Mouse (Mus musculus) kidney, postnatal 0 days (tissue): Measurements from ENCODE around the gene Tmem181a. TPM values are rescaled to one million over a fixed set of nuclear protein-coding genes. Genes with fewer than 3 reads are reported as not detected.
A peak's percentile ranks its signal among the peaks of the same experiment; 100 is the strongest.
"Not testable (repeated sequence)": the region's sequence is repeated elsewhere in the genome, so short reads cannot be mapped to it uniquely, and the experiment has no call there.

Source experiments
- ATAC-seq: fragments of 200-750 bp; cut with Nextera tagmentation; replicated peaks from 2 replicates; pipeline ENCODE4 v1.8.0; 2017; ENCODE audit warnings: low read depth, moderate number of reproducible peaks, moderate TSS enrichment, moderate library complexity; ENCODE audit not compliant: low FRiP score
- DNase-seq: peaks from one replicate; pipeline ENCODE4 v3.0.0-alpha.2; 2016; ENCODE audit warnings: low spot score
- H3K27ac ChIP-seq: fragments of 300-500 bp; sonication (generic); 2 replicates; pipeline ENCODE4 v1.5.1; 2014; ENCODE audit warnings: mild to moderate bottlenecking
- H3K27me3 ChIP-seq: fragments of 300-500 bp; sonication (generic); 2 replicates; pipeline ENCODE4 v1.6.1; 2014; ENCODE audit warnings: low read length, mixed read lengths; ENCODE audit not compliant: insufficient read depth
- H3K36me3 ChIP-seq: fragments of 300-500 bp; sonication (generic); 2 replicates; pipeline ENCODE4 v1.6.1; 2014; ENCODE audit warnings: low read length, mixed read lengths; ENCODE audit not compliant: insufficient read depth
- H3K4me1 ChIP-seq: fragments of 300-500 bp; sonication (generic); replicated peaks from 2 replicates; pipeline ENCODE4 v1.6.1; 2014; ENCODE audit warnings: antibody characterized with exemption, low read length, mixed read lengths; ENCODE audit not compliant: insufficient read depth
- H3K4me2 ChIP-seq: fragments of 300-500 bp; sonication (generic); 2 replicates; pipeline ENCODE4 v1.6.1; 2014; ENCODE audit warnings: mild to moderate bottlenecking, low read length, moderate library complexity, mixed read lengths
- H3K4me3 ChIP-seq: fragments of 300-500 bp; sonication (generic); replicated peaks from 2 replicates; pipeline ENCODE4 v1.5.1; 2014; ENCODE audit warnings: low read depth, low read length
- H3K9ac ChIP-seq: fragments of 300-500 bp; sonication (generic); 2 replicates; pipeline ENCODE4 v1.6.1; 2014; ENCODE audit warnings: low read depth, low read length
- H3K9me3 ChIP-seq: fragments of 300-500 bp; sonication (generic); replicated peaks from 2 replicates; pipeline ENCODE4 v1.6.1; 2016; ENCODE audit warnings: low read length, inconsistent platforms, mixed read lengths
- WGBS: fragments of 180-500 bp; shearing (Covaris S2); extraction: QIAGEN DNeasy Blood & Tissue Kit; methylation state at CpG from one replicate; pipeline ENCODE4 v1.1.7; 2014; 5-methylcytosine and 5-hydroxymethylcytosine counted together
- polyA plus RNA-seq: library from polyadenylated mRNA; unstranded; fragments of >200 nt; fragmentation: Nextera tagmentation; extraction: Ambion mirVana; gene quantifications from 2 replicates; pipeline ENCODE4 v1.2.1, GENCODE M21; 2015

Tmem181a gene
- polyA plus RNA-seq, 1 experiment from 2014 or later = 10.0 TPM

- not testable (repeated sequence) for H3K36me3 ChIP-seq, H3K9ac ChIP-seq, H3K27me3 ChIP-seq, H3K9me3 ChIP-seq, H3K4me1 ChIP-seq, H3K27ac ChIP-seq
- WGBS = 7% methylated on average over 23 of the region's 23 CpGs
- Histone ChIP-seq H3K4me3 (peak within 1 kb of the TSS; percentile 28), H3K4me2 (peak within 1 kb of the TSS; percentile 53)
- DNase-seq (peak; percentile 91), ATAC-seq (peak; percentile 96)
Measured at GRCm38 (mm10) chr17:6317339-6317985, 60.8 kb downstream of the Tmem181a start, which contains the start of gene Dynlt1a. Dynlt1a (minus strand) TSS chr17:6317500.

GRCm38 (mm10) chr17:6321081-6321777 is 64.6 kb downstream of the Tmem181a start:
- DNase-seq, H3K27me3 ChIP-seq, H3K27ac ChIP-seq, H3K4me2 ChIP-seq, H3K36me3 ChIP-seq, H3K4me1 ChIP-seq, H3K9me3 ChIP-seq, H3K4me3 ChIP-seq, H3K9ac ChIP-seq, ATAC-seq: not testable (repeated sequence)
- WGBS = under 1% methylated on average over 11 of the region's 60 CpGs

- ATAC-seq, H3K9ac ChIP-seq, H3K4me2 ChIP-seq, H3K27me3 ChIP-seq, H3K27ac ChIP-seq, H3K36me3 ChIP-seq, H3K9me3 ChIP-seq, DNase-seq, H3K4me3 ChIP-seq, H3K4me1 ChIP-seq: not testable (repeated sequence)
- no CpG with 5 or more reads among the region's 10 CpGs for WGBS
Measured at GRCm38 (mm10) chr17:6321778-6322101, 65.1 kb downstream of the Tmem181a start.

GRCm38 (mm10) chr17:6325021-6325420 is 68.4 kb downstream of the Tmem181a start:
- H3K4me3 ChIP-seq, H3K4me1 ChIP-seq, H3K27me3 ChIP-seq, ATAC-seq, H3K27ac ChIP-seq, H3K9me3 ChIP-seq, H3K36me3 ChIP-seq, H3K4me2 ChIP-seq, DNase-seq, H3K9ac ChIP-seq: not testable (repeated sequence)
- WGBS = 60% methylated on average over 10 of the region's 10 CpGs

- not testable (repeated sequence) for H3K9ac ChIP-seq, H3K36me3 ChIP-seq, H3K9me3 ChIP-seq, ATAC-seq, H3K27ac ChIP-seq, H3K4me1 ChIP-seq, H3K4me2 ChIP-seq, H3K4me3 ChIP-seq, DNase-seq, H3K27me3 ChIP-seq
- WGBS = 59% methylated on average over 6 of the region's 6 CpGs
Measured at GRCm38 (mm10) chr17:6325543-6325942, 68.9 kb downstream of the Tmem181a start.

GRCm38 (mm10) chr17:6327554-6327953 is 70.9 kb downstream of the Tmem181a start:
- H3K27ac ChIP-seq, H3K4me1 ChIP-seq, H3K4me2 ChIP-seq, DNase-seq, H3K27me3 ChIP-seq, H3K4me3 ChIP-seq, H3K9me3 ChIP-seq, H3K9ac ChIP-seq, ATAC-seq, H3K36me3 ChIP-seq: not testable (repeated sequence)
- WGBS = 88% methylated on average over 6 of the region's 7 CpGs

GRCm38 (mm10) chr17:6328997-6329396 is 72.3 kb downstream of the Tmem181a start:
- not testable (repeated sequence) for H3K27ac ChIP-seq, H3K36me3 ChIP-seq, H3K27me3 ChIP-seq, H3K9ac ChIP-seq, H3K4me1 ChIP-seq, H3K4me2 ChIP-seq, H3K9me3 ChIP-seq, DNase-seq, H3K4me3 ChIP-seq, ATAC-seq
- 71% methylated on average over 3 of the region's 4 CpGs for WGBS

- H3K36me3 ChIP-seq, H3K27me3 ChIP-seq, H3K4me2 ChIP-seq, H3K9me3 ChIP-seq, DNase-seq, H3K27ac ChIP-seq, ATAC-seq, H3K4me1 ChIP-seq, H3K4me3 ChIP-seq, H3K9ac ChIP-seq: not testable (repeated sequence)
- WGBS = no CpG with 5 or more reads among the region's 12 CpGs
Measured at GRCm38 (mm10) chr17:6342606-6343294, 86.1 kb downstream of the Tmem181a start.

- H3K27me3 ChIP-seq, DNase-seq, H3K9ac ChIP-seq, H3K9me3 ChIP-seq, ATAC-seq, H3K4me3 ChIP-seq, H3K4me1 ChIP-seq, H3K27ac ChIP-seq, H3K36me3 ChIP-seq, H3K4me2 ChIP-seq: not testable (repeated sequence)
- 85% methylated on average over 10 of the region's 10 CpGs for WGBS
Measured at GRCm38 (mm10) chr17:6355256-6355655, 98.6 kb downstream of the Tmem181a start.
